Mouse (Mus musculus): Measurements from ENCODE around the gene Skap1. TPM values are rescaled to one million over a fixed set of nuclear protein-coding genes. Genes with fewer than 3 reads are reported as not detected.
A peak's percentile ranks its signal among the peaks of the same experiment; 100 is the strongest.

Gene Skap1
- polyA plus RNA-seq, 1 experiment from 2014 or later, result 2.1 TPM

- Histone ChIP-seq H3K4me3 (ENCODE audit: low read length) (no peak overlapping the region), H3K27me3 (ENCODE audit: control insufficient read depth, insufficient read depth, low read depth, low read length) (peaks cover 24% of the 10 kb centered on the region), H3K9ac (ENCODE audit: low read length) (no peak overlapping the region), H3K36me3 (ENCODE audit: control insufficient read depth, insufficient read depth, low read length) (no peaks in the 10 kb centered on the region), H3K4me2 (ENCODE audit: low read depth, low read length) (no peak overlapping the region), H3K27ac (ENCODE audit: low read length) (no peak overlapping the region), H3K9me3 (ENCODE audit: control insufficient read depth, low read length) (no peaks in the 10 kb centered on the region), H3K4me1 (replicated peaks; ENCODE audit: control insufficient read depth, insufficient read depth, low read length) (no peaks in the 10 kb centered on the region; the same call in none of the 2 replicates)
- WGBS, result 56% methylated on average over 4 of the region's 4 CpGs
- ATAC-seq (ENCODE audit: low read depth), result no peak
Measured at GRCm38 (mm10) chr11:96743891-96744290, 279.5 kb downstream of the Skap1 start.

- Histone ChIP-seq H3K4me3 (ENCODE audit: low read length) (no peak overlapping the region), H3K9me3 (ENCODE audit: control insufficient read depth, low read length) (no peaks in the 10 kb centered on the region), H3K4me1 (replicated peaks; ENCODE audit: control insufficient read depth, insufficient read depth, low read length) (no peaks in the 10 kb centered on the region; the same call in none of the 2 replicates), H3K4me2 (ENCODE audit: low read depth, low read length) (no peak overlapping the region), H3K27ac (ENCODE audit: low read length) (no peak overlapping the region), H3K36me3 (ENCODE audit: control insufficient read depth, insufficient read depth, low read length) (no peaks in the 10 kb centered on the region), H3K9ac (ENCODE audit: low read length) (no peak overlapping the region), H3K27me3 (ENCODE audit: control insufficient read depth, insufficient read depth, low read depth, low read length) (peaks cover 15% of the 10 kb centered on the region)
- ATAC-seq (ENCODE audit: low read depth), result no peak
- WGBS, result 64% methylated on average over 6 of the region's 6 CpGs
Measured at GRCm38 (mm10) chr11:96746648-96747047, 282.3 kb downstream of the Skap1 start.

- H3K4me3 ChIP-seq (ENCODE audit: low read length), result no peak overlapping the region
- peaks cover 6% of the 10 kb centered on the region; the same call in 1 of the 2 replicates for H3K27me3 ChIP-seq (ENCODE audit: control insufficient read depth, insufficient read depth, low read depth, low read length)
- H3K9ac ChIP-seq (ENCODE audit: low read length), result no peak overlapping the region
- H3K4me1 ChIP-seq (replicated peaks; ENCODE audit: control insufficient read depth, insufficient read depth, low read length), result no peaks in the 10 kb centered on the region; the same call in none of the 2 replicates
- ATAC-seq (ENCODE audit: low read depth), result no peak
- 34% methylated on average over 3 of the region's 3 CpGs for WGBS
- H3K27ac ChIP-seq (ENCODE audit: low read length), result no peak overlapping the region
- no peak overlapping the region for H3K4me2 ChIP-seq (ENCODE audit: low read depth, low read length)
- H3K36me3 ChIP-seq (ENCODE audit: control insufficient read depth, insufficient read depth, low read length), result no peaks in the 10 kb centered on the region
- H3K9me3 ChIP-seq (ENCODE audit: control insufficient read depth, low read length), result no peaks in the 10 kb centered on the region
Measured at GRCm38 (mm10) chr11:96747555-96747954, 283.2 kb downstream of the Skap1 start.

GRCm38 (mm10) chr11:96755298-96755697, 290.9 kb downstream of the Skap1 start:
- no peaks in the 10 kb centered on the region; the same call in 1 of the 2 replicates for H3K27me3 ChIP-seq (ENCODE audit: control insufficient read depth, insufficient read depth, low read depth, low read length)
- H3K4me2 ChIP-seq (ENCODE audit: low read depth, low read length), result no peak overlapping the region
- ATAC-seq (ENCODE audit: low read depth), result no peak
- no peak overlapping the region for H3K9ac ChIP-seq (ENCODE audit: low read length)
- no peaks in the 10 kb centered on the region for H3K4me1 ChIP-seq (replicated peaks; ENCODE audit: control insufficient read depth, insufficient read depth, low read length)
- no peaks in the 10 kb centered on the region for H3K36me3 ChIP-seq (ENCODE audit: control insufficient read depth, insufficient read depth, low read length)
- H3K27ac ChIP-seq (ENCODE audit: low read length), result no peak overlapping the region
- WGBS, result 93% methylated on average over 2 of the region's 2 CpGs
- H3K4me3 ChIP-seq (ENCODE audit: low read length), result no peak overlapping the region
- H3K9me3 ChIP-seq (ENCODE audit: control insufficient read depth, low read length), result no peaks in the 10 kb centered on the region

GRCm38 (mm10) chr11:96757421-96757820, 293.0 kb downstream of the Skap1 start:
- 42% methylated on average over 4 of the region's 4 CpGs for WGBS
- Histone ChIP-seq H3K4me3 (ENCODE audit: low read length) (no peak overlapping the region), H3K36me3 (ENCODE audit: control insufficient read depth, insufficient read depth, low read length) (no peaks in the 10 kb centered on the region), H3K9me3 (ENCODE audit: control insufficient read depth, low read length) (no peaks in the 10 kb centered on the region), H3K9ac (ENCODE audit: low read length) (no peak overlapping the region), H3K4me1 (replicated peaks; ENCODE audit: control insufficient read depth, insufficient read depth, low read length) (no peaks in the 10 kb centered on the region), H3K27me3 (ENCODE audit: control insufficient read depth, insufficient read depth, low read depth, low read length) (no peaks in the 10 kb centered on the region), H3K27ac (ENCODE audit: low read length) (no peak overlapping the region), H3K4me2 (ENCODE audit: low read depth, low read length) (no peak overlapping the region)
- no peak for ATAC-seq (ENCODE audit: low read depth)

- Histone ChIP-seq H3K27me3 (ENCODE audit: control insufficient read depth, insufficient read depth, low read depth, low read length) (no peaks in the 10 kb centered on the region), H3K4me2 (ENCODE audit: low read depth, low read length) (no peak overlapping the region), H3K27ac (ENCODE audit: low read length) (no peak overlapping the region), H3K4me3 (ENCODE audit: low read length) (no peak overlapping the region), H3K9me3 (ENCODE audit: control insufficient read depth, low read length) (no peaks in the 10 kb centered on the region), H3K9ac (ENCODE audit: low read length) (no peak overlapping the region), H3K36me3 (ENCODE audit: control insufficient read depth, insufficient read depth, low read length) (no peaks in the 10 kb centered on the region), H3K4me1 (replicated peaks; ENCODE audit: control insufficient read depth, insufficient read depth, low read length) (peaks cover 5% of the 10 kb centered on the region; the same call in 1 of the 2 replicates)
- 57% methylated on average over 5 of the region's 5 CpGs for WGBS
- no peak for ATAC-seq (ENCODE audit: low read depth)
Measured at GRCm38 (mm10) chr11:96758402-96758801, 294.0 kb downstream of the Skap1 start.

GRCm38 (mm10) chr11:96760042-96760441, 295.6 kb downstream of the Skap1 start:
- Histone ChIP-seq H3K27ac (ENCODE audit: low read length) (no peak overlapping the region), H3K9ac (ENCODE audit: low read length) (no peak overlapping the region), H3K4me2 (ENCODE audit: low read depth, low read length) (no peak overlapping the region), H3K27me3 (ENCODE audit: control insufficient read depth, insufficient read depth, low read depth, low read length) (no peaks in the 10 kb centered on the region), H3K36me3 (ENCODE audit: control insufficient read depth, insufficient read depth, low read length) (no peaks in the 10 kb centered on the region), H3K9me3 (ENCODE audit: control insufficient read depth, low read length) (no peaks in the 10 kb centered on the region), H3K4me3 (ENCODE audit: low read length) (no peak overlapping the region), H3K4me1 (replicated peaks; ENCODE audit: control insufficient read depth, insufficient read depth, low read length) (peaks cover 5% of the 10 kb centered on the region; the same call in 1 of the 2 replicates)
- WGBS, result 27% methylated on average over 3 of the region's 3 CpGs
- ATAC-seq (ENCODE audit: low read depth), result peak; percentile 67

- no peaks in the 10 kb centered on the region for H3K27me3 ChIP-seq (ENCODE audit: control insufficient read depth, insufficient read depth, low read depth, low read length)
- no peak overlapping the region for H3K4me2 ChIP-seq (ENCODE audit: low read depth, low read length)
- no peak for ATAC-seq (ENCODE audit: low read depth)
- H3K36me3 ChIP-seq (ENCODE audit: control insufficient read depth, insufficient read depth, low read length), result no peaks in the 10 kb centered on the region
- no peaks in the 10 kb centered on the region for H3K9me3 ChIP-seq (ENCODE audit: control insufficient read depth, low read length)
- H3K27ac ChIP-seq (ENCODE audit: low read length), result no peak overlapping the region
- no peak overlapping the region for H3K4me3 ChIP-seq (ENCODE audit: low read length)
- peaks cover 7% of the 10 kb centered on the region for H3K4me1 ChIP-seq (replicated peaks; ENCODE audit: control insufficient read depth, insufficient read depth, low read length)
- WGBS, result 47% methylated on average over 7 of the region's 7 CpGs
- no peak overlapping the region for H3K9ac ChIP-seq (ENCODE audit: low read length)
Measured at GRCm38 (mm10) chr11:96761984-96762383, 297.6 kb downstream of the Skap1 start.

GRCm38 (mm10) chr11:96762742-96763470, 298.5 kb downstream of the Skap1 start:
- Histone ChIP-seq H3K36me3 (ENCODE audit: control insufficient read depth, insufficient read depth, low read length) (no peaks in the 10 kb centered on the region), H3K4me3 (ENCODE audit: low read length) (no peak overlapping the region), H3K4me1 (replicated peaks; ENCODE audit: control insufficient read depth, insufficient read depth, low read length) (peaks cover 13% of the 10 kb centered on the region), H3K4me2 (ENCODE audit: low read depth, low read length) (no peak overlapping the region), H3K9ac (ENCODE audit: low read length) (no peak overlapping the region), H3K9me3 (ENCODE audit: control insufficient read depth, low read length) (no peaks in the 10 kb centered on the region), H3K27me3 (ENCODE audit: control insufficient read depth, insufficient read depth, low read depth, low read length) (no peaks in the 10 kb centered on the region), H3K27ac (ENCODE audit: low read length) (0 out of 2 replicates have a peak overlapping the region, but pooled peaks have one; percentile 4)
- ATAC-seq (ENCODE audit: low read depth), result peak; percentile 19; the same call in 1 of the 2 replicates
- WGBS, result 59% methylated on average over 15 of the region's 15 CpGs
